Mouse (Mus musculus): ENCODE measurements around the gene Tex46.

Gene Tex46

DNA sequence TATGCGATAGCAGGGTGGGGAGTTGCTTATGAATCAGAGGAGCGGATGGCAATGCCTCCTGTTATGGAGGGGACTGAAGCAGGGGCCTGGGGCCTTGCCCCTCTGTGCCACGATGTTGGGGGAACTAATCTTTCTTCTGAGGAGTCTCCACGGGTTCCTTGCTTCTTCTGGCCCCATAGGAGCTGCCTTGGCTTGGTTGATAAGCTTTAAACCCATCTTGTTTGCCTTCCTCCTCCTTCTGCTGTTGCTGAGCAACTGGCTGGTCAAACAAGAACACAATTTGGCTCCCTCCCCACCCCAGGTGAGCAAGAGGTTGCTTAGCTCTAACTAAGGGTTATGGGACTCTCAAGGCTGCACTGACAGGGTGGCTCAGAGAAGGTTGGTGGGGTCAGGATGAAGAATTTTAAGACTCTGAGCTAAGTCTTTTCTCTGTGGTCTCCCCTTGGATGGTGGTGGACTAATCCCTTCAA is at the start of gene Tex46:
TSS of gene Tex46 (plus strand) at position 51 of the 470 bp plus-strand sequence.
- no peak for DNase-seq

DNA sequence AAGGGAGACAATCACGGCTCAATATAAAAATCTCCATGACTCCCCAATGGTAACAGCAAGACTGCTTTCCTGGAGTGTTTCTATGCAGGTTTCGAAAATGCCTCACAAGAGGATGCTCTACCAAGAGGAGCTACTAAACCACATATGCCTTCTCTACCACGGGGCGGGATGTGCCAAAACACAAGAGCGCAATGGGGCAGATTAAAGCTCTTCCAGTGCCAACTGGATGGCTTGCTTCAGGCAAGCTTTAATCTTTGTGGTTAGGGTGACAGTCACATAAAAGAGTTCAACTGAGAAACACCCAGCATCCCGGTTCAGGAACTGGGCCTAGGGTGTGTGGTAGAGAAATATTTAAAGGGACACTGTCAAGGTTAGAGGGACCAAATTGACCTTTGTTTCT is 47.5 kb upstream of the Tex46 start:
- peak in 1 of 2 experiments; percentile 37 for DNase-seq

- DNase-seq = no peak
Observed at GRCm38 (mm10) chr4:136568629-136569028, 41.6 kb upstream of the Tex46 start.

DNA sequence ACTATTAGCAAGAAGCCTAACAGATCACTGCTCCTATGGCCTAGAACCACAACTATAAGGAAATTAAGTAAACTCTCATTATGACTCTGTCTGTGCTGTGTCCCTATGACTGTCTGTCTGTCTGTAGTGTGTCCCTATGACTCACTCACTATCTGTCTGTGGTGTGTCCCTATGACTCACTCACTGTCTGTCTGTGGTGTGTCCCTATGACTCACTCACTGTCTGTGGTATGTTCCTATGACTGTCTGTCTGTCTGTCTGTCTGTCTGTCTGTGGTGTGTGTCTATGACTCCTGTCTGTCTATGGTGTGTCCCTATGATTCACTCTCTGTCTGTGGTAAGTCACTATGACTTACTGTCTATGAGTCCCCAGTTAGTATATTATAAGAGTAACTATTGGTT is 40.2 kb upstream of the Tex46 start:
- no peak for DNase-seq

DNA sequence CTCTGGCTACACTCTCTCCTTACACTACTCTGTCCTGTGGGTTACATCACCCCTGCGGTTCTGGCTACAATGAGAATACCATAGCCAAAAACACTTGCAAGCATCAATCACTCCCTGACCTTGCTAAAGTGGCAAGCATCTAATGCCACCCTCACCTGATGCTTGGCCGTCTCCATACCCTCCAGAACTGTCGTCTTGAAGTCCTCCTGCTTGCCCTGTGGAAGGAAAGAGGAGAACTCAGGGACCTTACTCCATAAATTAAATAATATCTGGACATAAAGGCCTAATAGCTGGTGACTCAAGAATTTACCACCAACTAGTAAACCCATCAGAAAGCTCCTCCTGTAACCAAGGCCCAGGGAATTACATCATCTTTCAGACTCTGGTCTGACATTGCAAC is 28.4 kb upstream of the Tex46 start:
- DNase-seq = no peak

- DNase-seq = no peak
Observed at GRCm38 (mm10) chr4:136587221-136587827, 22.9 kb upstream of the Tex46 start.

GRCm38 (mm10) chr4:136588003-136588402 is 22.2 kb upstream of the Tex46 start:
- DNase-seq = no peak

DNA sequence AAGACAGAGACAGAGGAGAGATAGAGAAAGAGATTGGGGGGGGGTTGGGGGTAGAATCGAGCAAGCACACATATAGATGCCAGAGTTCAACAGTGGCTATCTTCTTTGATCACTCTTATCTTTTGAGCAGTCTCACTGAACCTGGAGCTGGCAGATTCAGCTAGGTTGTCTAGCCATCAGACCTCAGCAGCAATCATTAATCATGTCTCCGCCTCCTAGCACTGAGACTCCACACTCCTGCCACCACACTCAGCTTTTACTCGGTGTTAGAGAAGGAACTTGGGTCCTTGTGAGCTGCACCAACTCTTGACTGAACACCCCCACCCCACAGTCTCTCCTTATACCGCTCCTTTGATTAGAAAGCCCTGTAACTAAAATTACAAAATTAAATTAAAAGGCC is 18.1 kb upstream of the Tex46 start:
- DNase-seq = no peak

GRCm38 (mm10) chr4:136594006-136594405 is 16.2 kb upstream of the Tex46 start:
- DNase-seq = no peak

DNA sequence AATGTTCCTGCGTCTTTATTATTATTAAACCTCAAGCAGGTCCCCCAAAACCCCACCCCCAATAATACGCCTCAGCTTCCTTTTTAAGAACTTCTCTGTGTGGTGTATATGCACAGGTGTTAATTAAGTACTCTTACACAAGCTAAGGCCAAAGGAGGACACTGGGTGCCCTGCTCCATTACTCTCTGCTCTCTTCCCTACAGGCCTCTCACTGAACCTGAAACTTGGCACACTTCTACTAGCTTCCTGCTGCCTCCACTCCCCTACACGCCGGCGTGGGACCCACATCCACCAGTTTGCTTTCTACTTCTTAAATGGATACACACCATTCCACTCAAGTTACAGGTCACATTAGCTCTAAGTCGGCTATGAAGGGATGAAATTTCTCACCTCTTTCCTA is 15.0 kb upstream of the Tex46 start:
- no peak for DNase-seq

- no peak for DNase-seq
Observed at GRCm38 (mm10) chr4:136598268-136598876, 11.9 kb upstream of the Tex46 start.

DNA sequence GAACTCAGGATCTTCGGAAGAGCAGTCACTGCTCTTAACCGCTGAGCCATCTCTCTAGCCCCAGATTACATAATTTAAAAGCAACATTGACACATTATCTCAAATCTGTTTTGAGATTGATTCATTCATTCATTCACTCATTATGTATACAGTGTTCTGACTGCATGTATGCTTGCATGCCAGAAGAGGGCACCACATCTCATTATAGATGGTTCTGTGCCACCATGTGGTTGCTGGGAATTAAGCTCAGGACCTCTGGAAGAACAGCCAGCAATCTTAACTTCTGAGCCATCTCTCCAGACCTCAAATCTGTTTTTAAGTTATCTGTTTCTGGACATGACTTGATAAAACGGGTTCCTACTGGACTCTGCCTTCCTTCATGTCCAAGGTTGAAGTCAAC is 10.4 kb upstream of the Tex46 start:
- no peak for DNase-seq

GRCm38 (mm10) chr4:136600536-136600935 is 9.7 kb upstream of the Tex46 start:
- no peak for DNase-seq

- peak; percentile 92 for DNase-seq
Observed at GRCm38 (mm10) chr4:136601476-136601875, 8.8 kb upstream of the Tex46 start.

DNA sequence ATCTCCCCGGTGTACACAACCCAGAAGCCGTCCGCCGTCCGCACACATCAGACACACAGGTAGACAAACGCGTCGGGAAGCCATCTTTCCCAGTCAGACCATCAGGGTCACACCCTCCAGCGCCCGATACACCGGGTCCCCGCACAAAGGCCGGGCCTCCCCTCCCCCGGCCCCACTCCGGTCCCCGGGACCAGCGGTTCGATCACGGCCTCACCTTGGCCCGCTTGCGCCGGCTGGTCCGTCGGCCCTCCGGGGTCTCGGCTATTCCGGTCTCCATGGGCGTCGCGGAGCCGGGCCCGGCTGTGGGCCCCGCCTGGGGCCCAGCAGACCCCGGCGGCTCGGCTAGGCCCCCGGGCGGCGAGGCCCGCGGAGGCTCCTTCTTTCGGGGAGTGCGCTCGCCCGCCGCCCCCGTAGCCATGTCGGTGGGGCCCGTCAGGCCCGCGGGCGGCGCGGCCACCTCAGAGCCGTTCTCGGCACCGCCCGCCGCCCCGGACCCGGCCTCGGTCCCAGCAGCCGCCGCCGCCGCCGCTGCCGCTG is 8.2 kb upstream of the Tex46 start:
- peak; percentile 63 to 75 for DNase-seq

DNA sequence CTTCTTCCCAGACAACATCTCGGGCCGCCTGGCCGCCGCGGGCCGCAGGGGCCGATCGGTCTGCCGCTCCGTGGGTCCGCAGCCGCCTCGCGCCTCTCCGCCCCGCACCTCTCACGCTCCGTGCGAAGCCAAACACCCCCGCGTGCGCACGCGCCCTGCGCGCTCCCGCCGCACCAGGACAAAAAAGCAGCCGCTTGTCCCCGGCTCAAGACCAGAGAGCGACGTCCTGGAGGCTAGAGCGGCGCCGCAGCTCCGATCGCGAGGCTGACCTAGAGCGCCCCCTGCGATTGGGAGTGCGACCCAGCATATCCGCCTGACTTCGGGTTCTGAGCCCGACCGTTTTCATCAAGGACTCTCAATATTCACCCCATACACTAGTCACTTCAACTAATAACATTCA is 7.7 kb upstream of the Tex46 start, which contains the start of gene Kdm1a:
TSS of gene Kdm1a (minus strand) at position 156 of the 400 bp plus-strand sequence.
- peak; percentile 99 for DNase-seq

DNA sequence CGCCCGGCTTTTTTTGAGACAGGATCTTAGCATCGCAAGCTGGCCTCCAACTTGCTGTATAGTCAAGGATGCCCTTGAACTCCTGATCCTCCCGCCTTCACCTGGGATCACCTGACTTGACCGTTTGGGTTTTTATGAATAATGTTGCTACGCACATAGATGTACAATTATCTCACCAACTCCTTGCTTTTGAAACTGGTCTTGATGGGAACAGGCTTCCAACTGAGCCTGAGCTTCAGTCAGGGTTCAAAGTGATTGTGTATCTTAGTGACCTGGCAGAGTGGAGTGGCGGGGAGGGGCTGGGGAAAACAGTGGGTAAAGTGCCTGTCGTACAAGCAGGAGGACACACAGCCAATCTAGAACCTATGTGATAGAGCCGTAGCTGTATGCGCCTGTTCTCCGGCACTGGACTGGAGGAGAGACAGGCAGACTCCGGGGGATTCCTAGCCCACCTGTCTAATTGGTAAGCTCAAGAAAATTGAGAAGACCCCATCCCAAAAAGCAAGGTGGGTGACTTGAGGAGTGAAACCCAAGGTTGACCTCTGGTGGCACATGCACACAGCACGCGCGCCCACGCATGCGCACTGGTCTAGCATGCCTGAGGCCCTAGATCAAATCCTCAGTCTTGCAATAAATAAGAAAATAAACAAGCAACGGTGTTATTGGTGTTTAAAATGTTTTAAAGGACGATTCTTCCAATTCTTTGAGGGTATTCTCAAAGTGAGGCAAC is 4.3 kb upstream of the Tex46 start:
- no peak for DNase-seq

- no peak for DNase-seq
Observed at GRCm38 (mm10) chr4:136613657-136614056, 3.4 kb downstream of the Tex46 start.

DNA sequence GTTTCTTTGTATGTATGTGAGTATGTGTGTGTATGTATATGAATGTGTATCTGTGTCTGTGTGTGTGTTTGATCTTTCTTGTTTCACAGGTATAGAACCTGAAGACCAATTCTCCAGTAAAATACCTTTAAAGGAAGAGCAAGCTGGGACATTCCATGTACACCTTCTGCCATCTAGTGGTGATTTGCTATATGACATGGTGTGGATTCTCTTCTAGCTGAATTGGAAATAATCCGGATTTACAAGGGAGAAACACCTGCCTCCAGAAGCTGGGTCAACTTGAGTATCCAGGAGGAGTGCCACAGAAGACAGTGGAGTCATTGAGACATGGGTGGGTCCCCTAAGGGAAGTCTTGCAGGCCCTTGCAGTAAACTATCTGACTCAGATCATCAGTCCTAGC is 11.1 kb downstream of the Tex46 start:
- peak; percentile 81 to 89 for DNase-seq

- peak; percentile 61 to 71 for DNase-seq
Observed at GRCm38 (mm10) chr4:136621956-136622355, 11.7 kb downstream of the Tex46 start.

- DNase-seq = peak in 1 of 2 experiments; percentile 37
Observed at GRCm38 (mm10) chr4:136622388-136622787, 12.2 kb downstream of the Tex46 start, which contains the start of gene Lactbl1. Gene Lactbl1 (plus strand): TSS chr4:136622621.

- no peak for DNase-seq
Observed at GRCm38 (mm10) chr4:136626590-136626989, 16.4 kb downstream of the Tex46 start.

DNA sequence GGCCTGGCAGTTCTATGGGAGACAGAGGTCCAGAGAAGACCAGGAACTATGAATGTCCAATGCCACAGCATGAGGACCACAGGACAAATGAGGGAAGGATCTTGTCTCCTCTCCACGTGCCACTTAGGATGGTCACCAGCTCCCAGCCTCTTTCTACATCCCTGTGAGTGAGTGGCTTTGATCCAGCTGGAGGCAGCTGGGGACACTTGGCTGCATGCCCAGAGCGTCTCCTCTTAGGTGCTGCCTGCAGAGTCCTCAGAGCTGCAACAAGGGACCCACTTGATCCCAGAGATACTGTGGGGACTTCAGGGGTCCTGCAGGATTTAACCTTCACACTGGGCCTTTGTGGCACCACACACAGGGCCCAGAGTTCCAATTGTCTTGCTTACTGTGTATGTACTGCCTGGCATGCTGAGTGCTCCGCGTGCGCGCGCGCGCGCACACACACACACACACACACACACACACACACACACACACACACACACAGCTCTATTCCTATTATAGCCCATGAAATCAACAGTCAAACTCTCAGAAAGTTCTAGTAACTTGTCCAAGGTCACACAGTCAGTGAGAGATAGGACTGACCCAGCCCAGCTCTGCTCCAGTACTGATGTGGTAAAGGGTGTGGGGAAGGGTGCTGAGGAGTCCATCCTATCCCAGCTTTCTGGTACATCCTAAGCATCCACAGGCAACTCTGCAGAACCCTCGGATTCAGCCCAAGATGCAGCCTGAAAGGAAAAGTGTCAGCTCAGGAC is 21.2 kb downstream of the Tex46 start:
- DNase-seq = peak; percentile 74 to 82
